Mouse (Mus musculus): ENCODE measurements around the gene Doxl2.

DNA sequence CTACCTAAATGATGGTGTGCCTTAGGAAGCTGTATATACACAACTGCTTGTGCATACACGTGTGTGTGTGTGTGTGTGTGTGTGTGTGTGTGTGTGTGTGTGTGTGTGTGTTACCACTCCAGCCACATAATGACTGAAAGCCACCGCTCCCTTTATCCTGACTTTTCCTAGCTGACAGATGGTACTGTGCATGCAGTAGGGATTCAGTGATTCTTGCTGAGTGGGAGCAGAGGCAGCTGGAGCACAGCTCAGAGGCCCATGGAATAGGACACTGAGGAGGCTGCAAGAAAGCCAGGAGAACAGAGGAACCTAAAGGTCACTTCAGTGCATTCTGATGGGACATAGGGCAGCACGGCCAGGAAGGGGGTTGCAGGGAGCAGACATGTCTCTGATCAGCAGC, 7.5 kb downstream of the Doxl2 start:
- TF ChIP-seq CTCF (IDR thresholded peaks at IDR 0.05; ENCODE audit: low read depth, low read length) (no peak), POLR2A (IDR thresholded peaks at IDR 0.05; ENCODE audit: borderline replicate concordance, low read depth, low read length) (no peak)

Data from bone marrow macrophage, adult 2 months (primary cell).